Mouse (Mus musculus): ENCODE results near the gene Gm10382. TPM values are rescaled to one million over a fixed set of nuclear protein-coding genes. Genes with fewer than 3 reads are reported as not detected.
A peak's percentile ranks its signal among the peaks of the same experiment; 100 is the strongest.

The Gm10382 gene
- polyA plus RNA-seq, 1 experiment, result 2.2 TPM

DNA sequence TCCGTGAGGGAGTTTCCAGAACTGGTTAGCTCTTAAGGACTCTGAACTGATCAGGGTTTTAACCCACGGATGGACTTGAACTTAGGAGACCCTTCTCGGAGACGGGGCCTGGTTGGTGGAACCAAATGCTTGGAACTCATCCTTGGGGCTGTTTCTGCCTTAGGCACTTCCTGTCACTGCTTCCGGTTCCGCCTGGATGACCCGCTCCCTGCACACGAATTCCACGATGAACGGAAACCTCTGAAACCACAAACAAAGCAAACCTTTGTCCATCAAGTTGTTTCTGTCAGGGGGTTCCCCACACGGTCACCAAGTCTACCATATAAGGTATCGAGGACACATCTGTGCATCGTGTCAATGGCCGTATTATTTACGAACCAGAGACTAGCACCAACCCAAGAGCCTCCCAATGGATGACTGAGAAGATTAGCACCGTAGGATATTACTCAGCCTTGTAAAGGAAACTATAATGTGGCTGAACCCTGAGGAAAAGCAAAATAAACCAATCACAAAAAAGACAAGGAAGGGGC lies 28.1 kb upstream of the Gm10382 start:
- Histone ChIP-seq H3K79me3 (ENCODE audit: low read depth) (no peaks in the 10 kb centered on the region), H3K36me3 (ENCODE audit: control insufficient read depth, insufficient read depth) (no peaks in the 10 kb centered on the region), H3K27me3 (ENCODE audit: control insufficient read depth, insufficient read depth, insufficient read length) (no peaks in the 10 kb centered on the region), H3K4me3 (ENCODE audit: insufficient read depth, poor library complexity, severe bottlenecking) (no peak overlapping the region), H3ac (ENCODE audit: control insufficient read depth, insufficient read length, low read depth) (no peak overlapping the region), H3K79me2 (ENCODE audit: control insufficient read depth, insufficient read depth) (no peaks in the 10 kb centered on the region)
- TF ChIP-seq MAX (IDR thresholded peaks at IDR 0.05) (no peak), USF1 (IDR thresholded peaks at IDR 0.05; ENCODE audit: low read depth) (no peak), FOSL1 (IDR thresholded peaks at IDR 0.05; ENCODE audit: insufficient read depth, low read length, poor library complexity, severe bottlenecking) (no peak), CTCF (IDR thresholded peaks at IDR 0.05; ENCODE audit: control insufficient read depth, insufficient read depth, insufficient read length) (no peak), MYOG (IDR thresholded peaks at IDR 0.05; ENCODE audit: control insufficient read depth, extremely low read depth, insufficient read length) (no peak), MYOD1 (IDR thresholded peaks at IDR 0.05; ENCODE audit: control insufficient read depth, insufficient read length, low read depth) (no peak), CEBPB (IDR thresholded peaks at IDR 0.05; ENCODE audit: low read depth) (no peak)

DNA sequence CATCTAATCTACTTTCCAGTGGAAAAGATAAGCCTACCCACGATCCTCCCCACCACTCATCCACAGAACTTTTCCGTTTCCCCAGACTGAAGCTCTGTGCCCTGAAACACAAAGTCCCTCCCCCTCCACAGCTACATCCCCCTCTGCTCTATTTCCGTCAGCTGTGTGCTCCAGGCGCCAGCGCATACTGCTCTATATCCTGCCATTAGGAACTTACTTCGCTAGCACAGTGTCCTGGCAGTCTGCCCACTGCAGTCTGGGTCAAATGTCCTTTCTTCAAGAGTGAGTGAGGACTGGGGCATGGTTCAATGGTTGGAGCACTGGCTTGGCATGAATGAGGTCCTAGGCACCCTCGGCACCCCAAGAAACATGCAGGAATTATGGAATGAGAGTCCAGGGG lies 25.2 kb upstream of the Gm10382 start:
- Histone ChIP-seq H3K36me3 (ENCODE audit: control insufficient read depth, insufficient read depth) (no peaks in the 10 kb centered on the region), H3K79me3 (ENCODE audit: low read depth) (no peaks in the 10 kb centered on the region), H3K4me3 (ENCODE audit: insufficient read depth, poor library complexity, severe bottlenecking) (no peak overlapping the region), H3ac (ENCODE audit: control insufficient read depth, insufficient read length, low read depth) (no peak overlapping the region), H3K79me2 (ENCODE audit: control insufficient read depth, insufficient read depth) (no peaks in the 10 kb centered on the region), H3K27me3 (ENCODE audit: control insufficient read depth, insufficient read depth, insufficient read length) (no peaks in the 10 kb centered on the region)
- no peak for TF ChIP-seq CTCF (IDR thresholded peaks at IDR 0.05; ENCODE audit: control insufficient read depth, insufficient read depth, insufficient read length)
- TF ChIP-seq CEBPB (IDR thresholded peaks at IDR 0.05; ENCODE audit: low read depth), result no peak
- no peak for TF ChIP-seq MYOG (IDR thresholded peaks at IDR 0.05; ENCODE audit: control insufficient read depth, extremely low read depth, insufficient read length)
- TF ChIP-seq USF1 (IDR thresholded peaks at IDR 0.05; ENCODE audit: low read depth), result no peak
- TF ChIP-seq FOSL1 (IDR thresholded peaks at IDR 0.05; ENCODE audit: insufficient read depth, low read length, poor library complexity, severe bottlenecking), result no peak
- no peak for TF ChIP-seq MYOD1 (IDR thresholded peaks at IDR 0.05; ENCODE audit: control insufficient read depth, insufficient read length, low read depth)
- TF ChIP-seq MAX (IDR thresholded peaks at IDR 0.05), result no peak

DNA sequence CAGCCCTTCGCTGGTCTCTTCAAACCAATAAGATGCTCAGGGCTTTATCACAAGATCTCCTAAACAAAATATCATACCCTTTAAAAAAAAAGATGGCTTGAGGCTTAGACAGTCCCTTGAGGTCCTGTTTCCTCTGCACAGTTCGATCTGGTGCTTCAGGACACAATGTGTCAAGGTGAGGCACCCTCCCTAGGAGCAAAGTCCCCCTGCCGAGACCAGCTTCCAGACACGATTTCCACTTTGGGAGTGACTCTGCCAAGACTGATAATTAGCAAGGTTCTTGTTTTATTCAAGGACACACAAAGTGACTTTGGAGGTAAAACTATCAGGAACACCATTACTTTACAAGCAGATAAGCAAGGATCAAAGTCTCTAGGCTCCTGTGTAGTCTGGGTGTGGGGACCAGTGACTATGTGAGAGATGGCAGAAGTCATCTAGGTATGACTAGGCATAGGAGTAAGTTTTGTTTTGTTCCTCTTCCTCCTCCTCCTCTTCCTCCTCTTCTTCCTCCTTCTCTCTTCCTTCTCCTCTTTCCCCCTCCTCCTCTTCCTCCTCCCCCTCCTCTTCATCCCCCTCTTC lies 24.2 kb upstream of the Gm10382 start:
- no peaks in the 10 kb centered on the region for H3K79me3 ChIP-seq (ENCODE audit: low read depth)
- H3K27me3 ChIP-seq (ENCODE audit: control insufficient read depth, insufficient read depth, insufficient read length), result no peaks in the 10 kb centered on the region
- no peak overlapping the region for H3K4me3 ChIP-seq (ENCODE audit: insufficient read depth, poor library complexity, severe bottlenecking)
- H3K36me3 ChIP-seq (ENCODE audit: control insufficient read depth, insufficient read depth), result no peaks in the 10 kb centered on the region
- no peaks in the 10 kb centered on the region for H3K79me2 ChIP-seq (ENCODE audit: control insufficient read depth, insufficient read depth)
- no peak overlapping the region for H3ac ChIP-seq (ENCODE audit: control insufficient read depth, insufficient read length, low read depth)
- TF ChIP-seq FOSL1 (IDR thresholded peaks at IDR 0.05; ENCODE audit: insufficient read depth, low read length, poor library complexity, severe bottlenecking) (no peak), CEBPB (IDR thresholded peaks at IDR 0.05; ENCODE audit: low read depth) (no peak), CTCF (IDR thresholded peaks at IDR 0.05; ENCODE audit: control insufficient read depth, insufficient read depth, insufficient read length) (no peak), MYOD1 (IDR thresholded peaks at IDR 0.05; ENCODE audit: control insufficient read depth, insufficient read length, low read depth) (no peak), MYOG (IDR thresholded peaks at IDR 0.05; ENCODE audit: control insufficient read depth, extremely low read depth, insufficient read length) (no peak), MAX (IDR thresholded peaks at IDR 0.05) (no peak), USF1 (IDR thresholded peaks at IDR 0.05; ENCODE audit: low read depth) (no peak)

- H3K27me3 ChIP-seq (ENCODE audit: control insufficient read depth, insufficient read depth, insufficient read length), result no peaks in the 10 kb centered on the region
- TF ChIP-seq FOSL1 (IDR thresholded peaks at IDR 0.05; ENCODE audit: insufficient read depth, low read length, poor library complexity, severe bottlenecking), result no peak
- no peak for TF ChIP-seq MYOD1 (IDR thresholded peaks at IDR 0.05; ENCODE audit: control insufficient read depth, insufficient read length, low read depth)
- TF ChIP-seq CTCF (IDR thresholded peaks at IDR 0.05; ENCODE audit: control insufficient read depth, insufficient read depth, insufficient read length), result no peak
- peak; percentile 86 for TF ChIP-seq USF1 (IDR thresholded peaks at IDR 0.05; ENCODE audit: low read depth)
- no peak for TF ChIP-seq MAX (IDR thresholded peaks at IDR 0.05)
- peak; percentile 16 for TF ChIP-seq CEBPB (IDR thresholded peaks at IDR 0.05; ENCODE audit: low read depth)
- no peaks in the 10 kb centered on the region for H3K79me2 ChIP-seq (ENCODE audit: control insufficient read depth, insufficient read depth)
- H3K4me3 ChIP-seq (ENCODE audit: insufficient read depth, poor library complexity, severe bottlenecking), result no peak overlapping the region
- no peaks in the 10 kb centered on the region for H3K36me3 ChIP-seq (ENCODE audit: control insufficient read depth, insufficient read depth)
- H3K79me3 ChIP-seq (ENCODE audit: low read depth), result no peaks in the 10 kb centered on the region
- no peak overlapping the region for H3ac ChIP-seq (ENCODE audit: control insufficient read depth, insufficient read length, low read depth)
Measured at GRCm38 (mm10) chr5:125368156-125368555, 21.0 kb upstream of the Gm10382 start.

GRCm38 (mm10) chr5:125368568-125368967 lies 20.6 kb upstream of the Gm10382 start:
- Histone ChIP-seq H3K4me3 (ENCODE audit: insufficient read depth, poor library complexity, severe bottlenecking) (no peak overlapping the region), H3K27me3 (ENCODE audit: control insufficient read depth, insufficient read depth, insufficient read length) (no peaks in the 10 kb centered on the region), H3K79me3 (ENCODE audit: low read depth) (no peaks in the 10 kb centered on the region), H3K79me2 (ENCODE audit: control insufficient read depth, insufficient read depth) (no peaks in the 10 kb centered on the region), H3K36me3 (ENCODE audit: control insufficient read depth, insufficient read depth) (no peaks in the 10 kb centered on the region), H3ac (ENCODE audit: control insufficient read depth, insufficient read length, low read depth) (no peak overlapping the region)
- no peak for TF ChIP-seq FOSL1 (IDR thresholded peaks at IDR 0.05; ENCODE audit: insufficient read depth, low read length, poor library complexity, severe bottlenecking)
- TF ChIP-seq MYOG (IDR thresholded peaks at IDR 0.05; ENCODE audit: control insufficient read depth, extremely low read depth, insufficient read length), result no peak
- no peak for TF ChIP-seq CEBPB (IDR thresholded peaks at IDR 0.05; ENCODE audit: low read depth)
- no peak for TF ChIP-seq CTCF (IDR thresholded peaks at IDR 0.05; ENCODE audit: control insufficient read depth, insufficient read depth, insufficient read length)
- TF ChIP-seq MAX (IDR thresholded peaks at IDR 0.05), result no peak
- TF ChIP-seq USF1 (IDR thresholded peaks at IDR 0.05; ENCODE audit: low read depth), result no peak
- TF ChIP-seq MYOD1 (IDR thresholded peaks at IDR 0.05; ENCODE audit: control insufficient read depth, insufficient read length, low read depth), result no peak
